Comparison of ENCODE assay signal across 8 mouse cellular contexts in the genomic region with DNA sequence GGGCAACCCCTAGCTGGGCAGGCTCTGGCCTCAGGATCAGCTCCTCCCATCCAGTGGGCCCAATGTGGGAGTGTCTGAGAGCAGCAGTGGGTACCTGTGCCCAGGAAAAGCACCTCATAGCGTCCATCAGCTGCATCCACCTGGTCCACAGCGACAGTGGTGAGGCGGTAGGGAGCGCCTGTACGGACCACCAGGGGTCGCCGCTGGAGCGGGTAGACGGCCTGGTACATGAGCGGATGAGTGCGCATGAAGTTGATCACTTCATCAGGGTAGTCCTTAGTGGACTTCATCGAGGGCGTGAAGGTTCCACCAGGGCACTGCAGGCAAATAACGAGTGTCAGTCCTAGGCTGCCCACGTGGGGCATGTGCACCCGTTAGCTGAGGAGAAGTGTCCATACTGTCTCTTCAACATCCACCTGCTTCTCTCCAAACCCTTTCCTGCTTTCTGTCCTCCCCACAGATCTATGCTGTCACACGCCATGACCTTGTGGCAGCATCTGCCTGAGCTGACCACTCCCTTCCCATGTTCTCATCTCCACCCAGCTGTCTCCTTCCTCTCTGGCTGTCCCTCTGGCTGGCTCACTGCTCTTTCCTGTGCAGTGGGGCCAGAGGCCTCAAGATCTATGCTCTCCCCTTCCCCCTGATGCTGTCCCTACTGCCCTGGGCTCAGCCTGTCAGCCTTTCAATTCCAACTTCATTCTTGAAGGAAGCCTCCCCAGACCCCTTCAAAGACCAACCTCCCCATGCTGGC. TPM values are rescaled to one million over a fixed set of nuclear protein-coding genes. Genes with fewer than 3 reads are reported as not detected.
DNase-seq lines count a peak whose midpoint lies in the region; ATAC-seq lines count a peak whose summit lies in the region.

No protein-coding gene starts in this region.

- 39% methylated on average over 17 of the region's 17 CpGs for WGBS in embryonic facial prominence, embryonic 11.5 days
- WGBS in limb, embryonic 11.5 days = 36% methylated on average over 17 of the region's 17 CpGs
- WGBS in midbrain, embryonic 12.5 days = 33% methylated on average over 17 of the region's 17 CpGs

- DNase-seq in cerebellum, postnatal 10 days = peak; percentile 91
- DNase-seq in cerebellum, adult 8-10 months = no peak
- peak; percentile 31 to 47 for DNase-seq in CD8-positive naive resting alpha-beta T cell, adult 2 months (ENCODE audit: low read depth in 2 of 2, low spot score in 2 of 2)
- DNase-seq in embryonic facial prominence, embryonic 11.5 days (ENCODE audit: low spot score) = peak; percentile 55
- peak; percentile 71 to 82 for DNase-seq in heart, postnatal 10 days
- peak; percentile 81 for DNase-seq in limb, embryonic 11.5 days (ENCODE audit: low spot score)
- DNase-seq in thymus, postnatal 36 days = peak; percentile 75

- peak; percentile 30; the same call in 1 of the 2 replicates for ATAC-seq in embryonic facial prominence, embryonic 11.5 days (replicated peaks; ENCODE audit: insufficient number of reproducible peaks, low FRiP score, low TSS enrichment, low read depth)
- ATAC-seq in limb, embryonic 11.5 days (ENCODE audit: insufficient number of reproducible peaks, low FRiP score, low TSS enrichment, low read depth) = no peak
- ATAC-seq in midbrain, embryonic 12.5 days (ENCODE audit: low FRiP score, low read depth) = peak; percentile 55; the same call in 1 of the 2 replicates

- H3K36me3 ChIP-seq in embryonic facial prominence, embryonic 11.5 days (replicated peaks; ENCODE audit: control insufficient read depth, insufficient read depth, low read depth, low read length) = peaks cover 27% of the 10 kb centered on the region
- H3K36me3 ChIP-seq in limb, embryonic 11.5 days (ENCODE audit: control insufficient read depth, insufficient read depth, low read length) = peaks cover 28% of the 10 kb centered on the region
- peaks cover 69% of the 10 kb centered on the region for H3K36me3 ChIP-seq in midbrain, embryonic 12.5 days

- H3K27ac ChIP-seq in embryonic facial prominence, embryonic 11.5 days (replicated peaks; ENCODE audit: low read depth, low read length) = no peak overlapping the region
- H3K27ac ChIP-seq in limb, embryonic 11.5 days (replicated peaks; ENCODE audit: low read depth, low read length) = no peak overlapping the region
- no peak overlapping the region for H3K27ac ChIP-seq in midbrain, embryonic 12.5 days (replicated peaks)

- H3K4me3 ChIP-seq in embryonic facial prominence, embryonic 11.5 days (ENCODE audit: low read depth, low read length) = no peak overlapping the region
- no peak overlapping the region for H3K4me3 ChIP-seq in limb, embryonic 11.5 days (ENCODE audit: low read depth, low read length)
- H3K4me3 ChIP-seq in midbrain, embryonic 12.5 days = no peak overlapping the region

- intact Hi-C loops in heart, postnatal 10 days (cut with DNase I) = loop anchor here (1.0 kb wide), 1 partner anchor 53 kb away; no protein-coding TSS in a partner anchor

- no peaks in the 10 kb centered on the region for H3K4me1 ChIP-seq in embryonic facial prominence, embryonic 11.5 days (ENCODE audit: control insufficient read depth, insufficient read depth, low read length)
- H3K4me1 ChIP-seq in limb, embryonic 11.5 days (ENCODE audit: control insufficient read depth, insufficient read depth, low read length) = no peaks in the 10 kb centered on the region
- 0 out of 2 replicates have a peak, but pooled peaks cover 5% of the 10 kb centered on the region for H3K4me1 ChIP-seq in midbrain, embryonic 12.5 days

- no peaks in the 10 kb centered on the region for H3K9me3 ChIP-seq in embryonic facial prominence, embryonic 11.5 days (replicated peaks; ENCODE audit: control insufficient read depth, low read length)
- no peaks in the 10 kb centered on the region for H3K9me3 ChIP-seq in limb, embryonic 11.5 days (ENCODE audit: control insufficient read depth, low read length)
- H3K9me3 ChIP-seq in midbrain, embryonic 12.5 days = no peaks in the 10 kb centered on the region

- no peak overlapping the region for H3K4me2 ChIP-seq in embryonic facial prominence, embryonic 11.5 days (ENCODE audit: low read depth, low read length)
- no peak overlapping the region for H3K4me2 ChIP-seq in limb, embryonic 11.5 days (ENCODE audit: low read depth, severe bottlenecking)
- H3K4me2 ChIP-seq in midbrain, embryonic 12.5 days (replicated peaks) = no peak overlapping the region

- no peaks in the 10 kb centered on the region for H3K27me3 ChIP-seq in embryonic facial prominence, embryonic 11.5 days (ENCODE audit: control insufficient read depth, insufficient read depth, low read length)
- H3K27me3 ChIP-seq in limb, embryonic 11.5 days (ENCODE audit: control insufficient read depth, insufficient read depth, low read length) = no peaks in the 10 kb centered on the region
- no peaks in the 10 kb centered on the region for H3K27me3 ChIP-seq in midbrain, embryonic 12.5 days

- H3K9ac ChIP-seq in embryonic facial prominence, embryonic 11.5 days (replicated peaks; ENCODE audit: low read length) = no peak overlapping the region
- no peak overlapping the region for H3K9ac ChIP-seq in limb, embryonic 11.5 days (ENCODE audit: low read length)
- H3K9ac ChIP-seq in midbrain, embryonic 12.5 days (replicated peaks) = no peak overlapping the region

RNA-seq across cellular contexts. Expression of a gene that starts 5.9 kb away (rescaled TPM):
- polyA plus RNA-seq in embryonic facial prominence, embryonic 11.5 days (2014; fragmentation: Nextera tagmentation; extraction: Ambion mirVana) = 1.4 TPM in 1 of 2 replicates, not detected in the other
- total RNA-seq in heart, postnatal 10 days (2021) = not detected
- 1.7 and 1.8 TPM in 2 replicates for polyA plus RNA-seq in limb, embryonic 11.5 days (2014; fragmentation: Nextera tagmentation; extraction: Ambion mirVana)
- polyA plus RNA-seq in midbrain, embryonic 12.5 days (2016; fragmentation: Nextera tagmentation; extraction: Ambion mirVana) = 1.9 and 2.7 TPM in 2 replicates

RNA-seq across cellular contexts. Expression of a gene that starts 16.1 kb away (rescaled TPM):
- polyA plus RNA-seq in embryonic facial prominence, embryonic 11.5 days (2014; fragmentation: Nextera tagmentation; extraction: Ambion mirVana) = 7.0 and 7.6 TPM in 2 replicates
- total RNA-seq in heart, postnatal 10 days (2021) = 10 to 100 TPM; 20.5 to 22.6 TPM
- polyA plus RNA-seq in limb, embryonic 11.5 days (2014; fragmentation: Nextera tagmentation; extraction: Ambion mirVana) = 3.4 and 4.1 TPM in 2 replicates
- 13.9 and 14.8 TPM in 2 replicates for polyA plus RNA-seq in midbrain, embryonic 12.5 days (2016; fragmentation: Nextera tagmentation; extraction: Ambion mirVana)

RNA-seq across cellular contexts. Expression of a gene that starts 24.9 kb away (rescaled TPM):
- polyA plus RNA-seq in embryonic facial prominence, embryonic 11.5 days (2014; fragmentation: Nextera tagmentation; extraction: Ambion mirVana) = 17.6 and 17.7 TPM in 2 replicates
- total RNA-seq in heart, postnatal 10 days (2021) = 10 to 100 TPM; 19.4 to 22.2 TPM
- 27.4 and 32.5 TPM in 2 replicates for polyA plus RNA-seq in limb, embryonic 11.5 days (2014; fragmentation: Nextera tagmentation; extraction: Ambion mirVana)
- 30.6 and 33.7 TPM in 2 replicates for polyA plus RNA-seq in midbrain, embryonic 12.5 days (2016; fragmentation: Nextera tagmentation; extraction: Ambion mirVana)

RNA-seq across cellular contexts. Expression of a gene that starts 50.2 kb away (rescaled TPM):
- polyA plus RNA-seq in embryonic facial prominence, embryonic 11.5 days (2014; fragmentation: Nextera tagmentation; extraction: Ambion mirVana) = 369 and 379 TPM in 2 replicates
- total RNA-seq in heart, postnatal 10 days (2021) = 100 to 1,000 TPM; 422 to 478 TPM
- polyA plus RNA-seq in limb, embryonic 11.5 days (2014; fragmentation: Nextera tagmentation; extraction: Ambion mirVana) = 336 and 358 TPM in 2 replicates
- 635 and 641 TPM in 2 replicates for polyA plus RNA-seq in midbrain, embryonic 12.5 days (2016; fragmentation: Nextera tagmentation; extraction: Ambion mirVana)
